Mouse (Mus musculus): ENCODE measurements around the gene Ate1.
"Not testable (repeated sequence)": the region's sequence is repeated elsewhere in the genome, so short reads cannot be mapped to it uniquely, and the experiment has no call there.

Ate1 gene

GRCm38 (mm10) chr7:130520049-130520425, at the start of gene Ate1:
Ate1 (minus strand) TSS chr7:130520369.
- DNase-seq (ENCODE audit: extremely low spot score, low spot score), result no peak

- DNase-seq (ENCODE audit: extremely low spot score, low spot score), result no peak
Measured at GRCm38 (mm10) chr7:130568783-130569436, 48.7 kb upstream of the Ate1 start.

- no peak for DNase-seq (ENCODE audit: extremely low spot score, low spot score)
Measured at GRCm38 (mm10) chr7:130564596-130564995, 44.4 kb upstream of the Ate1 start.

GRCm38 (mm10) chr7:130563880-130564279, 43.7 kb upstream of the Ate1 start:
- DNase-seq (ENCODE audit: extremely low spot score, low spot score), result no peak

- DNase-seq (ENCODE audit: extremely low spot score, low spot score), result no peak
Measured at GRCm38 (mm10) chr7:130563276-130563675, 43.1 kb upstream of the Ate1 start.

GRCm38 (mm10) chr7:130560933-130561332, 40.8 kb upstream of the Ate1 start:
- no peak for DNase-seq (ENCODE audit: extremely low spot score, low spot score)

- DNase-seq (ENCODE audit: extremely low spot score, low spot score), result no peak
Measured at GRCm38 (mm10) chr7:130558592-130558991, 38.4 kb upstream of the Ate1 start.

GRCm38 (mm10) chr7:130555597-130555996, 35.4 kb upstream of the Ate1 start:
- no peak for DNase-seq (ENCODE audit: extremely low spot score, low spot score)

GRCm38 (mm10) chr7:130553321-130553720, 33.2 kb upstream of the Ate1 start:
- DNase-seq (ENCODE audit: extremely low spot score, low spot score), result no peak

GRCm38 (mm10) chr7:130552780-130553179, 32.6 kb upstream of the Ate1 start:
- DNase-seq (ENCODE audit: extremely low spot score, low spot score), result no peak

GRCm38 (mm10) chr7:130547635-130548175, 27.5 kb upstream of the Ate1 start:
- DNase-seq (ENCODE audit: extremely low spot score, low spot score), result no peak

GRCm38 (mm10) chr7:130546791-130547484, 26.8 kb upstream of the Ate1 start:
- DNase-seq (ENCODE audit: extremely low spot score, low spot score), result peak; percentile 98

- no peak for DNase-seq (ENCODE audit: extremely low spot score, low spot score)
Measured at GRCm38 (mm10) chr7:130546421-130546790, 26.2 kb upstream of the Ate1 start.

GRCm38 (mm10) chr7:130545893-130546292, 25.7 kb upstream of the Ate1 start:
- DNase-seq (ENCODE audit: extremely low spot score, low spot score), result no peak

GRCm38 (mm10) chr7:130545401-130545800, 25.2 kb upstream of the Ate1 start:
- DNase-seq (ENCODE audit: extremely low spot score, low spot score), result no peak

- no peak for DNase-seq (ENCODE audit: extremely low spot score, low spot score)
Measured at GRCm38 (mm10) chr7:130543181-130543580, 23.0 kb upstream of the Ate1 start.

- DNase-seq (ENCODE audit: extremely low spot score, low spot score), result no peak
Measured at GRCm38 (mm10) chr7:130540176-130540575, 20.0 kb upstream of the Ate1 start.

GRCm38 (mm10) chr7:130537068-130537467, 16.9 kb upstream of the Ate1 start:
- no peak for DNase-seq (ENCODE audit: extremely low spot score, low spot score)

GRCm38 (mm10) chr7:130535174-130535573, 15.0 kb upstream of the Ate1 start:
- DNase-seq (ENCODE audit: extremely low spot score, low spot score), result no peak

- peak; percentile 91 for DNase-seq (ENCODE audit: extremely low spot score, low spot score)
Measured at GRCm38 (mm10) chr7:130533316-130534260, 13.4 kb upstream of the Ate1 start.

- not testable (repeated sequence) for DNase-seq (ENCODE audit: extremely low spot score, low spot score)
Measured at GRCm38 (mm10) chr7:130531138-130531537, 11.0 kb upstream of the Ate1 start.

- DNase-seq (ENCODE audit: extremely low spot score, low spot score), result no peak
Measured at GRCm38 (mm10) chr7:130527306-130527705, 7.1 kb upstream of the Ate1 start.
